Mouse (Mus musculus) cortical plate, adult 2 months (tissue): ENCODE data around the gene Bmp8a. TPM values are rescaled to one million over a fixed set of nuclear protein-coding genes. Genes with fewer than 3 reads are reported as not detected.
A peak's percentile ranks its signal among the peaks of the same experiment; 100 is the strongest.
"Not testable (repeated sequence)": the region's sequence is repeated elsewhere in the genome, so short reads cannot be mapped to it uniquely, and the experiment has no call there.

ENCODE experiments used
- H3K27ac ChIP-seq: fragments of 200-500 bp; 2 replicates; pipeline ENCODE4 v1.5.1; 2012; ENCODE audit warnings: low read length, control low read depth, inconsistent platforms; ENCODE audit not compliant: insufficient read depth
- H3K4me1 ChIP-seq: fragments of 200-500 bp; 2 replicates; pipeline ENCODE4 v1.6.1; 2011; ENCODE audit warnings: low read length; ENCODE audit not compliant: control insufficient read depth, insufficient read depth
- H3K4me3 ChIP-seq: fragments of 200-500 bp; 2 replicates; pipeline ENCODE4 v1.5.1; 2011; ENCODE audit warnings: mild to moderate bottlenecking, low read length, control low read depth; ENCODE audit not compliant: insufficient read depth
- CTCF ChIP-seq: fragments of 200-500 bp; IDR thresholded peaks from 2 replicates; pipeline ENCODE4 v1.5.1; 2011; ENCODE audit warnings: mild to moderate bottlenecking, control low read depth, low read length; ENCODE audit not compliant: insufficient read depth; ENCODE audit errors: extremely low read depth
- POLR2A ChIP-seq: fragments of 200-500 bp; IDR thresholded peaks from 2 replicates; pipeline ENCODE4 v1.6.1; 2011; ENCODE audit warnings: mild to moderate bottlenecking, low read length, control low read depth; ENCODE audit not compliant: insufficient read depth; ENCODE audit errors: extremely low read depth
- polyA plus RNA-seq: library from polyadenylated mRNA; depleted of rRNA; stranded (reverse); fragments of >200 nt; gene quantifications from 2 replicates; pipeline ENCODE4 v1.2.3, GENCODE M21; 2012

Gene Bmp8a
- polyA plus RNA-seq, 1 experiment: 0.17 TPM

- no peak overlapping the region for H3K27ac ChIP-seq
- H3K4me1 ChIP-seq: no peaks in the 10 kb centered on the region
- TF ChIP-seq POLR2A (no peak), CTCF (no peak)
- H3K4me3 ChIP-seq: no peak overlapping the region
Observed at GRCm38 (mm10) chr4:123358613-123359012, 15.6 kb upstream of the Bmp8a start.

DNA sequence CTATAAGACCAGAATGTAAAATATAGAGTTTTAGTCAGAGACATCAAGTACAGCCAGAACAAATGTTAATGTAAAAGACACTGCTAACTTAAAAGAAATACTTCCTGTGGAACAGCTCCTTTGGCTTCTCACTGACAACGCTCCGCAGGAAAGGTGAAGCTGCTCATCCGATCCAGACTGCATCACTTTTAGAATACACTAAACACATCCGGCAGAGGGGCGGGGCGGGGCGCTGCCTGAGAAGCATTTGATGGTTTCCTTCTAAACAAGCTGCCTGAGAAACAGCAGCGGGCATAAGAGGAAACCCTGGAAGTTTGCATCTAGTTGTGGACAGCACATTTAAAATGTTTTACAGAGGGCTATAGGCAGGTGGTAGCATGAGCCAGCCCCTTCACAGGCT, 12.9 kb upstream of the Bmp8a start:
- H3K4me3 ChIP-seq: no peak overlapping the region
- H3K27ac ChIP-seq: no peak overlapping the region
- H3K4me1 ChIP-seq: no peaks in the 10 kb centered on the region
- no peak for TF ChIP-seq CTCF
- no peak for TF ChIP-seq POLR2A

DNA sequence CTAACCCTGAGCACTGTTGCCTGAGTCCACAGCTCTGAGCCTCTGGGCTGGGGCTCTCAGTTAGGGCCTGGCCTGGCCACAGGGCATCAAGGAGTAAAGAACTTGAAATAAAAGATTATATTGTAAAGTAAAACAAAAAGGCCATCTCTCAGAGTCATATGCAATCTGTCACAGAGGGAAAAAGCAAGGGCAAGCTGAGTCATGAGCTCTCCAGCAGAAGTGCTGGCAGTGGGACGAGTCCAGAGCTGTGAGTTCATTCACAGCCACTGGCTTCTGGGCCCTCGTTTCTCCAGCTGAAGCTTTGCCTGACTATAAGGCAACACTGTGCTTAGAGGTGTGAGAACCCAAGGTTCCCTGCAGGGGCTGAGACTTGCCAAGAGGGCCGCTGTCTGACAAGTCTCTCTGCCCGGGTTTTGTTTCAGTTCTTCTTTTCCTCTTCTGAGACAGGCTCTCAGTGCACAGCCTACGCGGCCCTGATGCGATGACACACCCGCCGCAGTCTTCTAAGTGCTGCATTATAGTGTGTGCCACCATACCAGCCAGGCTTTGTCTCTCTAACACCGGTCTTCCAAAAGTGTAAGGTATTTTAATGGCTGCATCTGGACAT, 10.3 kb upstream of the Bmp8a start:
- Histone ChIP-seq H3K27ac (no peak overlapping the region), H3K4me3 (no peak overlapping the region), H3K4me1 (no peaks in the 10 kb centered on the region)
- TF ChIP-seq CTCF: no peak
- no peak for TF ChIP-seq POLR2A

- no peak for TF ChIP-seq CTCF
- no peak for TF ChIP-seq POLR2A
- Histone ChIP-seq H3K27ac (no peak overlapping the region), H3K4me3 (peak overlapping the region; percentile 9; the same call in 1 of the 2 replicates)
Observed at GRCm38 (mm10) chr4:123343471-123343789, 378 bp upstream of the Bmp8a start.

GRCm38 (mm10) chr4:123342091-123342641, 886 bp downstream of the Bmp8a start:
- TF ChIP-seq POLR2A (no peak), CTCF (no peak)
- no peak overlapping the region for H3K27ac ChIP-seq
- H3K4me3 ChIP-seq: peak overlapping the region; percentile 9; the same call in 1 of the 2 replicates
- no peaks in the 10 kb centered on the region for H3K4me1 ChIP-seq

More at GRCm38 (mm10) chr4:123343471-123343789, 378 bp upstream of the Bmp8a start:
- H3K4me1 ChIP-seq: no peaks in the 10 kb centered on the region

DNA sequence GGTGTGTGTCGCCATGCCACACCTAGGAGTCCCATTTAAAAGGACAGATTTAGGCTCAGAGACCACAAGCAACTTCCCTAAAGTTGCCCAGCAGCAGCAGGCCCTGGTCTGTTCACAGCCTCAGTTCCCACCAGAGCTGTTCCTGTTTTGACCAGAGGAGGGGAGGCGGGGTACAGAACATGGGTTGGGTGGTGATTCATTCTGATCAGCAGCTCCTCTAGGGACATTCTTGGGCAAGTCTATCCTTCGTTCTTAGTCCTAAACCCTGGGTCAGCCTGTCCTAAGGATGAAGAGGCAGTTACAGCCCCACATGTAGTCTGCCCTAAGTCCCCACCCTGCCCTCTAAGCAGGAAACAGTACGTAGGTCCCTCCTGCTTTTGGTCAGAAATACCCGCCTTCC, 2.8 kb downstream of the Bmp8a start:
- H3K4me1 ChIP-seq: no peaks in the 10 kb centered on the region
- TF ChIP-seq POLR2A: no peak
- no peak for TF ChIP-seq CTCF
- H3K27ac ChIP-seq: no peak overlapping the region
- H3K4me3 ChIP-seq: no peak overlapping the region

DNA sequence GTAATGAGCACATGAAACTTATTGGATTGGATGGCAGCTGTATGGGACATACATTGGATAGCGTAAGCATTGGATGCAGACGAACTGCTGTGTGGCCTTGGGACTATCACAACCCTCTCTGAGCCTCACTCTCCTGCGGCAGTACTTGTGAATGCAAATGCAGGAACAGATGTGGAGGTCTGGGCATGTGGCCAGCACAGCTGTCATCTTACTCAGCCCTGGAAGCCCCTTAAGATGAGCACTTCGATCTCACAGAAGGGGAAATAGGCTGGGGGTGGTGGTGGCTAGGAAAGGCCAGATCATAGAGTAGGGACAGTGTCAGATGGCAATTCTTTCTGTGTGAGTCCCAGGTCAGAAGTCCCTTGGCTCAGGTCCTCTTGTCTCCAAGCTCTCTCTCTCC, 5.4 kb downstream of the Bmp8a start:
- no peak overlapping the region for H3K27ac ChIP-seq
- H3K4me1 ChIP-seq: no peaks in the 10 kb centered on the region
- TF ChIP-seq POLR2A: no peak
- no peak for TF ChIP-seq CTCF
- H3K4me3 ChIP-seq: no peak overlapping the region

DNA sequence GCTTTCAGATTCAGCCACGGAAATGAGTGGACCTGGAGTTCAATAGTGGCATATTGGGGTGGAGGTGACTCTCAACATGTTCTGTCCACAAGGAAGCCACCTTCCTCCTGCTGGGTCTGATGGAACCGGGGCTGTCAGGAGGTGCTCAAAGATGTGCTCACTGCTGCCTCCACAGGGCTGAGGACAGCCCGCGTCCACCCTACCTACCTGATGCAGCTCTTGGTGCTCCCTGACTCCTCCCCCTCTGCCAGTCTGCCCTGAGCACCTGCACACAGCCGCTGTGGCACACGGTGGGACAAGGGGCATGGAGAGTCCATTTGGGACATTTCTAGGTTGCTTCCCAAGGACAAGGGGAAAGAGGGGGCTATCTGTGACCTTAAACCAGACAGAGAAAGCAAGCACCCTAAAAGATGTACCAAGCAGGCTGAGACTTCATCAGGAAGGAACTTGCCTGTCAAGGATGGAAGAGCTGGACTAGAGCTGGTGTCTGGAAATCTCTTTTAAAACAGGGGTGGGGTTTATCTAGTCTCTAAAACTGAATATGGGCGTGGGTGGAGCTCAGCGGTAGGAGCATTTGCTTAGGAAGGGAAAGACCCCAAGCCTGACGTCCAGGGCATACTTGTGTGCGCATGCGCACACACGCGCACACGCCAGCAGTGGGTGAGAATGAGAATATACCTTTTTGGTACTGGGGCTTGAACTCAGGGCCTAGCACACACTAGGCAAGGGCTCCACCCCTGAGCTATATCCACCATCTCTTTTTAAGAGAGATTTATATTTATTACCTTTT, 7.1 kb downstream of the Bmp8a start:
- H3K4me1 ChIP-seq: no peaks in the 10 kb centered on the region
- TF ChIP-seq POLR2A (no peak), CTCF (no peak)
- H3K4me3 ChIP-seq: no peak overlapping the region
- H3K27ac ChIP-seq: no peak overlapping the region

DNA sequence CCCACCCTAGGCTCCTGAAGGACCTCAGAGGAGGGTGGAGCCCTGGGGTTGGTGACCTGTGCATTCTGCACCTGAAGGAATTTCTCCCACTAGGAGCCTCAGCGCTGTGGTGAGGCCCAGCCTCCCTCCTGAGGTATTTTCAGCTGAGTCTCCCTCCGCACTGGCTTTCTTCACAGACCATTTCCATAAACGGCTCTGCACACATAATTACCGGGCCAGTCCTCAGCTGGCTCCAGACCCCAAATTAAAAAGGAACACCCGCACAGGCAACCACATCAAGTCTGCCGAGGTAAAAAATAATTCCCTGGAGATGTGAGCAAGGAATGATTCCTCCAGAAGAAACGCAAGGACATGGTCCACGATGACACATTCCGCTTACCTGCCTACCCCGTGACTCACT, 7.8 kb downstream of the Bmp8a start:
- H3K4me3 ChIP-seq, H3K4me1 ChIP-seq: not testable (repeated sequence)

DNA sequence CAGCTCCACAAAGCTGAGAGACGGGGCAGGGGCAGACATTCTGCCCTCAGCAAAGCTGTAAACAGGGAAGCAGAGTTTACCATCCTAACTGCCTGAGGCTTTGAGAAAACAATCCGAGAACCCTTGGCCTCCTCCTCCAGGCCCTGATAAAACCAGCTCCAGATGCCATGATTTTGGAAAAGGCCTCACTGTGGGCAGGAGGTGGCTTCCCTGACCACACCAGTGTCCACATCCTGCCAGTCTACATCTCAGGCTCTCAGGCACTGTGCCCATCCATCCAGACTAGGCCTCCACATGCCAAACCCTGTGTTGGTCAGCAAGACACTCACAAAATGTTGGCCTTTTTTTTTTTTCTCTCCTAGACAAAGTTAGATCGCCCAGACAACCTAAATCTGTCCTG, 8.9 kb downstream of the Bmp8a start:
- Histone ChIP-seq H3K4me1 (no peaks in the 10 kb centered on the region), H3K27ac (no peak overlapping the region)
- TF ChIP-seq POLR2A (no peak), CTCF (no peak)

More for the DNA sequence above, 7.8 kb downstream of the Bmp8a start:
- H3K27ac ChIP-seq: not testable (repeated sequence)

More for the DNA sequence above, 8.9 kb downstream of the Bmp8a start:
- H3K4me3 ChIP-seq: no peak overlapping the region
